Mouse (Mus musculus) Patski (cell line): Measurements from ENCODE around the gene Btf3l4. TPM values are rescaled to one million over a fixed set of nuclear protein-coding genes. Genes with fewer than 3 reads are reported as not detected.

Source experiments
- ATAC-seq: fragments of 100-300 bp; one replicate; pipeline ENCODE4 v1.8.0; 2021
- CTCF ChIA-PET: fragments of 350-600 bp; sonication (Branson Sonifier 250); formaldehyde crosslinking; loops from one replicate; lab custom pipeline; 2022; ENCODE audit warnings: inconsistent platforms; lab: Charles Lee
- POLR2A ChIA-PET: fragments of 350-600 bp; sonication (Branson Sonifier 250); formaldehyde crosslinking; loops from one replicate; lab custom pipeline; 2022; ENCODE audit warnings: antibody characterized with exemption, inconsistent platforms; lab: Charles Lee
- DNase-seq: peaks from one replicate; pipeline ENCODE4 v3.0.0-alpha.2; 2011; ENCODE audit warnings: low read depth, low spot score
- H3K27me3 ChIP-seq: fragments of 371-371 bp; one replicate; pipeline ENCODE4 v1.5.1; 2021
- CTCF ChIP-seq: fragments of 100-300 bp; IDR thresholded peaks from one replicate; pipeline ENCODE4 v1.5.1; 2021
- in situ Hi-C: fragments of 300-500 bp; cut with MboI; formaldehyde crosslinking; loops from 3 replicates; pipeline ENCODE4 v1.11.1; 2018; ENCODE audit warnings: low pct_unique_long_range_greater_than_20kb, mixed read lengths
- polyA plus RNA-seq: library from polyadenylated mRNA; unstranded; gene quantifications from one replicate; pipeline ENCODE4 v1.2.3, GENCODE M21; 2021

Btf3l4 gene
- polyA plus RNA-seq, 1 experiment from 2014 or later = 95.5 TPM

DNA sequence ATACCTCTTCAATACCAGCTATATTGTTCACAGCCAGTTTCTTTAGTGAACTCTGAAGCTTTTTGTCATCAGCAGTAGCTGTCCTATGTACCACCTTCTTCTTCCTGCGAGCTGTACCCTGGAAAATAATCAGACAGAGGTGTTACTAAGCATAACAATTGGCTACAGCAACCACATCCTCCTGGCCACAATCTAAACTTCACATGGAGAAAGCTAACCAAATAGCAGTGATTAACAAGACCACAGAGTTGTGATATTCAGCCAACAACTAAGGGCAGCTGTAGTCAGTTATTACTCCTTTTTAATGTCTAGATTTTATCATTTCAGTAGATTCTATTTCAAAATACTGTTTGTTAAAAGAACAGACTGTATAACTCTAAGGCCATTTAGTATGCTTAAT lies 7.3 kb downstream of the Btf3l4 start:
- DNase-seq (no peak), ATAC-seq (no peak)
- H3K27me3 ChIP-seq = no peaks in the 10 kb centered on the region
- TF ChIP-seq CTCF = no peak
- ChIA-PET CTCF (no interaction called here), POLR2A (no interaction called here)
- in situ Hi-C loops = no loop called here

- ChIA-PET CTCF (no interaction called here), POLR2A (no interaction called here)
- in situ Hi-C loops = no loop called here
- no peak for TF ChIP-seq CTCF
- ATAC-seq (no peak), DNase-seq (no peak)
- no peaks in the 10 kb centered on the region for H3K27me3 ChIP-seq
Observed at GRCm38 (mm10) chr4:108825677-108826076, 7.7 kb downstream of the Btf3l4 start.

- TF ChIP-seq CTCF = no peak
- in situ Hi-C loops = no loop called here
- ChIA-PET POLR2A (no interaction called here), CTCF (no interaction called here)
- no peak for ATAC-seq
- H3K27me3 ChIP-seq = no peaks in the 10 kb centered on the region
- DNase-seq = no peak
Observed at GRCm38 (mm10) chr4:108811550-108811949, 21.9 kb downstream of the Btf3l4 start.

GRCm38 (mm10) chr4:108811142-108811541 lies 22.3 kb downstream of the Btf3l4 start:
- no peak for TF ChIP-seq CTCF
- in situ Hi-C loops = no loop called here
- H3K27me3 ChIP-seq = no peaks in the 10 kb centered on the region
- DNase-seq = no peak
- ChIA-PET POLR2A (no interaction called here), CTCF (no interaction called here)
- no peak for ATAC-seq

- no peak for TF ChIP-seq CTCF
- CTCF ChIA-PET = no interaction called here
- ATAC-seq (no peak), DNase-seq (no peak)
- POLR2A ChIA-PET = interaction anchor here (0.6 kb wide), 1 partner anchor 36 kb away, joined by 3 read pairs; no protein-coding TSS in a partner anchor
- H3K27me3 ChIP-seq = no peaks in the 10 kb centered on the region
- in situ Hi-C loops = no loop called here
Observed at GRCm38 (mm10) chr4:108803535-108803934, 29.9 kb downstream of the Btf3l4 start.

DNA sequence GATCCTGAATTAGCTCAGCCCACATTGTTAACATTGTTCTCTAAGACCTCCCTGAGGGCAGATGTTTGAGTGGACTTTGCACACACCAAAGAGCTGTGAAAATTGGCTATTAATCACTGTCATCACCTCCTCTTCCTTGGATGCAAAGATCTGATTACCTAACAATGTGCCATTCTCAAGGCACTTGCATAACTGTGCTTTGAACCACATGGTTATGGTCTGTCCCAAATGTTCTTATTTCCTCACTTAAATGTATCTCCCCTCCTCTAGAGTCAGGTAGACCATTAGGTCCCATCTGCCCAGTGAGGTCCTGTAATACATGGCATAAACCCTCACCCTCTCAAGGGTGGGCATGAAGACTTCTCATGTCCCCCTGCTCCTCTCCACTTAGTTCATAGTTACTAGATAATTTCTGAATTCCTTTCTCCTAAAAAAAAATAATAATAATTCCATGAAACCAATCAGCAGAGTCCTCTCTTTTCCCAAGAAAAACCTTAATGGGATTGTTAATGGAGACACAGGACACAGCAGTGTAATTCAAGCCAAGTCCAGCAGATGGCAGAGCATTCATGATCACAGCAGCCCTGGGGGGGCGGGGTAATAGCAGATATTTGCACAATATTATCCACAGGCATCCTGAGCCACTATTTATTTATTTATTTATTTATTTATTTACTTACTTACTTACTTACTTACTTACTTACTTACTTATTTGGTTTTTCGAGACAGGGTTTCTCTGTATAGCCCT lies 35.2 kb downstream of the Btf3l4 start:
- peak; percentile 47 for TF ChIP-seq CTCF
- in situ Hi-C loops = loop anchor here (10.0 kb wide), 1 partner anchor 177 kb away; no protein-coding TSS in a partner anchor
- H3K27me3 ChIP-seq = no peaks in the 10 kb centered on the region
- no peak for ATAC-seq
- CTCF ChIA-PET = interaction anchor here (1.1 to 1.6 kb wide), 3 partner anchors 24 to 102 kb away, joined by 3 to 7 read pairs (median 5); no protein-coding TSS in a partner anchor
- DNase-seq = no peak
- POLR2A ChIA-PET = no interaction called here

DNA sequence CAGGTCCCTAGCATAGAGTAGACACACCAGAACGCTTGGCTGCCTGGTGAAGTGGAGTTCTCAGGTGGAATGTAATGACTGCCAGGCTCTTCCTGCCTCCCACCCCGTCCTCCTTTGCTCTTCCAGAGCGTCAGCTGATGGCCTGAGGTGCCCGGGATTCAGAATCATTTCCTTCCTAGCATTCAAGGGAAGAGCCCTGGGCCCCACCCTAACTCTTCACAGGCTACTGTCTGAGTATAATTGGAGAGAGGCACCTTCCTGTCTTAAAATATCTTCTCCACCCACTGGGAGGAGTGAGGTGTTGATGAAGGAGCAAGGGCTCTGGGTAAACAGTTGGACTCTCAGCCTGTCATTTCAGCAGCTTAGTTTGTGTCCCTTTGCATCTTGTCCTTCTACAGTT lies 36.7 kb downstream of the Btf3l4 start:
- no peaks in the 10 kb centered on the region for H3K27me3 ChIP-seq
- in situ Hi-C loops = loop anchor here (10.0 kb wide), 1 partner anchor 178 kb away; no protein-coding TSS in a partner anchor
- POLR2A ChIA-PET = interaction anchor here (1.0 kb wide), 1 partner anchor 89 kb away, joined by 3 read pairs; no protein-coding TSS in a partner anchor
- ATAC-seq (no peak), DNase-seq (no peak)
- no peak for TF ChIP-seq CTCF
- CTCF ChIA-PET = interaction anchor here (0.6 kb wide), 1 partner anchor 12 kb away, joined by 3 read pairs; no protein-coding TSS in a partner anchor

DNA sequence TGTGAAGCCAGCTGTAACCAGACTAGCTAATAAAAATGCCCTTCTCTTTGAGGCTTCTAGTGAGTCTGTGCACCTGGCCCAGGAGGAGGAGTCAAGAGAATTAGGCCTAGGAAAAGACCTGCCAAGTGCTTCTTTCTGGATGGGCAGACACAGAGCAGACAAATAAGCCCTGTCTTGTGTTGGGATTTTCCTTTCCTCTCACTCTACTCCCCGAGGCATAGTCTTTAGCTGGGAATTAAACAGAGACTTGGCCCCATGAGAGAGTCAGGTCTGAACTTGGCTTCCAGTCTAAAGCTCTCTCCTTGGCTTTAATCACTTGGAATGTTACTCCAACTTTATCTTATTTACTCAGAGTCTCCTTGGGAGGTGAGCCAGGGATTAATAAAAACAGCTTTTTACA lies 39.5 kb downstream of the Btf3l4 start:
- ChIA-PET POLR2A (interaction anchor here (1.2 kb wide), 1 partner anchor 11 kb away, joined by 5 read pairs; no protein-coding TSS in a partner anchor), CTCF (interaction anchor here (1.6 kb wide), 1 partner anchor 11 kb away, joined by 3 read pairs; no protein-coding TSS in a partner anchor)
- no peaks in the 10 kb centered on the region for H3K27me3 ChIP-seq
- TF ChIP-seq CTCF = no peak
- ATAC-seq (no peak), DNase-seq (no peak)
- in situ Hi-C loops = loop anchor here (10.0 kb wide), 1 partner anchor 181 kb away; no protein-coding TSS in a partner anchor

DNA sequence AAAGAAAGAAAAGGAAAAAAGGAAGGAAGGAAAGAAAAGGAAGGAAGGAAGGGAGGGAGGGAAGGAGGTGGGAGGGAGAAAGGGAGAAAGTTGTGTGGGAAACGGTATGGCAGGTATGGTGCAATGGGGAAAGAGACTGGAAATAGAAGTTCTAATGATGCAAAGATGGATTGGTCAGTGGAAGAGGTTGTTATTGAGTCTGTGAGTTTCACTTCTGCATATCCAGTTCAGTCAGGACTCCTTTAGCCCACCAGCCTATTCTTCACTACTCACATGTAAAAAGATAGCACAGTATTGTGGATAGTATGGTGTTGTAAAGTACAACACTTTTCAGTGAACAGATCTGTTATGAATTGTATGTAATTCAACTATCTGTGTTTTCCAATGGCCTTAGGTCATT lies 42.9 kb downstream of the Btf3l4 start:
- no peaks in the 10 kb centered on the region for H3K27me3 ChIP-seq
- ATAC-seq = no peak
- ChIA-PET CTCF (no interaction called here), POLR2A (no interaction called here)
- in situ Hi-C loops = loop anchor here (10.0 kb wide), 1 partner anchor 184 kb away; no protein-coding TSS in a partner anchor
- DNase-seq = no peak
- TF ChIP-seq CTCF = no peak

DNA sequence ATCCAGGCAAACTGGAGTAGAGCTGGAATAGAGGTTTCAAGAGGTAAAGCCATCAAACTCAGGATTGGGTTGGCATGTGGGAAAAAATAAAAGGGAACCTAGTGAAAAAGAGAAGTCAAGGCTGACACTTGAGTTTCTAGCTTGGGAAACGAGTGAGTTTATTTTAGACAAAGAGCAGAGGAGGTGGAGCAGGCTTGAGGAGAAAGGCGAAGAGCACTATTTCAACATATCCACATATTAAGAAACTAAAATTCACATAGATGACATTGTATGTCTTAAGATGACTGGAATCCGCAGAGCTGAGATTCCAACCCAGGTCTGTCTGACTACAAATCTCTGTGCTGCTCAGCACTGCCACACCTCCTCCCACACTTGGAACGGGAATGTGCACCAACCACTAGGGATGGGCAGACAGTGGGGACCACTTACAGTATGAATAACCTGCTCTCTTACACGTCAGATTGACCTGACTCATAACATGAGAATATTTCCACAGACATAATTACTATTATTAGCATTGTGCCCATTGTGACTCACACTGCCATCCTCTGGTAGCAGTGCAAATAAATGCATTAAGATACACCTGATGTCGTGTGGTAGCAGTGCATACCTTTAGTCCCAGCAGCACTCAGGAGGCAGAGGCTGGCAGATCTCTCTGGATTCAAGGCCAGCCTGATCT lies 44.0 kb downstream of the Btf3l4 start:
- in situ Hi-C loops = loop anchor here (5.0 kb wide), 1 partner anchor 92 kb away; no protein-coding TSS in a partner anchor
- no peak for TF ChIP-seq CTCF
- ATAC-seq (no peak), DNase-seq (no peak)
- H3K27me3 ChIP-seq = no peaks in the 10 kb centered on the region
- ChIA-PET CTCF (interaction anchor here (0.9 kb wide), 1 partner anchor 93 kb away, joined by 3 read pairs; no protein-coding TSS in a partner anchor), POLR2A (no interaction called here)
